Mouse (Mus musculus): ENCODE measurements around the gene Kcnq2.

The Kcnq2 gene

DNA sequence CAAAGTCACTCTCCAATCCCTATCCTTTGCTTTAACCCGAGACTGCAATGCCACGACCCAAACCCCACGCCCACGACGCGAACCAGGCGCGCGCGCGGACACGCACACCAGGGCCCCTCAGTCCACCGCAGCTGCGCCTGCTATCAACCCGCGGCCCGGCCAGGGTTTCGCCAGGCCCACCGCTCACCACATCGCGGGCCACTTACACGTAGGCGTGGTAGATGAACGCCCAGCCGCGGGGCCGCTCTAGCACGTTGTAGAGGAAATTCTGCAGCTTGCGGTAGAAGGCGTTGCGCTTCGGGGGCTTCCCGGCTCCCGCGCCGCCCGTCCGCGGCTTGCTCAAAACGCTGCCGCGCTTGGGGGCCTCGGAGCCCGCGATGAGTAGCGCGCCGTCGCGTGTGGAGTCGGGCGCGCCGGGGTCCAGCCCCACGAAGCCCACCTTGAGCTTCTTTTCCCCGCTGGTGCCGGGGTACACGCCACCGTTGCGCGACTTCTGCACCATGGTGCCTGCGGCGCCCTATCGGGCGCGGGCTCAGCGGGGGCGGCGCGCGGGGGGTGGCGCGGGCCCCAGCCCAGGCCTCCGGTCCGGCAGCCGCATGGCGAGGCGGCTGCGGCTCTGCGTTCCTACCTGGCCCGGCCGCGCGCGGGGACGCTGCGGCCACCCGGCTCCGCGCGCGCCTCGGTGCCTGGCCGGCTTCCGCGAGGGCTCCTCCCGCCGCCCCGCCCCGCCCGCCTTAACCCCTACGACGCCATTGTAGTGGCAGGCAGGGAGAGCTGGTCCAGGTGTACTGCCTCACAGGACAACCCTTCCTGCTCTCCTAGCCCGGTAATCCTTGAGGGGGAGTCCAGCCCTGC, at the start of gene Kcnq2:
Kcnq2 (minus strand) TSS at position 710 of the 855 bp plus-strand sequence.
- no peak for DNase-seq (ENCODE audit: inconsistent age in 2 of 2, low spot score in 1 of 2)

DNA sequence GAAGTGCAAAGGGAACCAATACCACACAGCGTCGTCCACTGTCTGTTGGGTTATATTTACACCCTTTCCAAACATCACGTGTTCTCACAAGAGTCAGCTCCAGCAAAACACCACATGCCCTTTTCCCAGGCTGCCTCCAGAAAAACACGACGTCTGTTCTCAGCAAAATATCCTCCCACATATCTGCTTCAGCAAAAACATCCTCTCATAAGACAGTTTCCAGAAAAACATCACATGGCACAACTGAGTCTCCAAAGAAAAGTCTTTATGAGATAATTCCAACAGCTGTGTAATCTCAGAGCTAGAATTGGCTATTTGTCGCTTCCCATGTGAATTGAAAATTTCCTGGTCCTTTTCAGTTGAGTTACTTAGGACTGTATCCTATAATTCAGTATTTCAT, 45.8 kb upstream of the Kcnq2 start:
- DNase-seq (ENCODE audit: inconsistent age in 2 of 2, low spot score in 1 of 2) = no peak

GRCm38 (mm10) chr2:181178471-181178870, 43.4 kb upstream of the Kcnq2 start:
- no peak for DNase-seq (ENCODE audit: inconsistent age in 2 of 2, low spot score in 1 of 2)

DNA sequence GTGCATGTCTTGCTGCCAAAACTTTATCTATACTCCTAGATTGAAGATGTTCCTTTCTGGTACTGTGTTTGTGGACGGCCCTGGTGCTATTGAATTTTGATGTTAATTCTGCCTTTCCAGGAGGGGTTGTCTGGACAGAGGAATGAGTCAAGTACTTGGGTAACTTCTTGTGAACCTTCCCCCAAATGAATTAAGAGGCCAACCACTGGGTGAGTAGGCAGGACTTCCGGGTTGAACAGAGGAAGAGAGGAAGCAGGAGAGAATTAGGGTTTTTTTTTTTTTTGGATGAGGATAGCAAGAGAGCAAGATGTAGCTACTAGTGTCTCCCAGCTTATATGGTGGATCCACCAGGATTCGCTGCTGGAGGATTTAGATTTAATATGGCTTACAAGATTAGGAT, 42.9 kb upstream of the Kcnq2 start:
- no peak for DNase-seq (ENCODE audit: inconsistent age in 2 of 2, low spot score in 1 of 2)

GRCm38 (mm10) chr2:181174646-181175045, 39.5 kb upstream of the Kcnq2 start:
- no peak for DNase-seq (ENCODE audit: inconsistent age in 2 of 2, low spot score in 1 of 2)

GRCm38 (mm10) chr2:181166469-181166868, 31.4 kb upstream of the Kcnq2 start:
- no peak for DNase-seq (ENCODE audit: inconsistent age in 2 of 2, low spot score in 1 of 2)

GRCm38 (mm10) chr2:181160821-181161220, 25.7 kb upstream of the Kcnq2 start:
- no peak for DNase-seq (ENCODE audit: inconsistent age in 2 of 2, low spot score in 1 of 2)

DNA sequence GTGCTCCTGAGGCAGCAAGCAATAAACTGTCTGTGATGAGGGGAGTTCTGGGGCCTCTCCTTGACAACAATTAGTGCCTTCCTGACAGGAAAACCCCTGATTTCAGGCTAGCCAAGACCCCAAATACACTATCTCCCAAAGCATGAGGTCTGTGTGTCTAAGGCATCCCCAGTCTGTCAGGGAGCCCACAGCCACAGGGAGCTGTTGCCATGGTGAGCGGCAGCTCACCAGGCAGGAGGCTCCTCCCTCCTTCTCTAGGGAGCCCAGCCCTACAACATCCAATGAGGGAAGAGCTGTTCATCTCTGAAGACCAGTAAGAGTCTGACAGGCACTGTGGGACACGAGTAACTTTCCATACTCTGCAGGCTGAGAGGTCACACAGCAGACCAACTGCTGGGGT, 24.7 kb upstream of the Kcnq2 start:
- peak in 1 of 2 experiments; percentile 41 for DNase-seq (ENCODE audit: inconsistent age in 2 of 2, low spot score in 1 of 2)

GRCm38 (mm10) chr2:181159091-181159514, 24.0 kb upstream of the Kcnq2 start:
- no peak for DNase-seq (ENCODE audit: inconsistent age in 2 of 2, low spot score in 1 of 2)

- DNase-seq (ENCODE audit: inconsistent age in 2 of 2, low spot score in 1 of 2) = peak in 1 of 2 experiments; percentile 70
Observed at GRCm38 (mm10) chr2:181158471-181158870, 23.4 kb upstream of the Kcnq2 start.

GRCm38 (mm10) chr2:181157716-181158302, 22.7 kb upstream of the Kcnq2 start:
- DNase-seq (ENCODE audit: inconsistent age in 2 of 2, low spot score in 1 of 2) = peak in 1 of 2 experiments; percentile 54

- no peak for DNase-seq (ENCODE audit: inconsistent age in 2 of 2, low spot score in 1 of 2)
Observed at GRCm38 (mm10) chr2:181157180-181157579, 22.1 kb upstream of the Kcnq2 start.

DNA sequence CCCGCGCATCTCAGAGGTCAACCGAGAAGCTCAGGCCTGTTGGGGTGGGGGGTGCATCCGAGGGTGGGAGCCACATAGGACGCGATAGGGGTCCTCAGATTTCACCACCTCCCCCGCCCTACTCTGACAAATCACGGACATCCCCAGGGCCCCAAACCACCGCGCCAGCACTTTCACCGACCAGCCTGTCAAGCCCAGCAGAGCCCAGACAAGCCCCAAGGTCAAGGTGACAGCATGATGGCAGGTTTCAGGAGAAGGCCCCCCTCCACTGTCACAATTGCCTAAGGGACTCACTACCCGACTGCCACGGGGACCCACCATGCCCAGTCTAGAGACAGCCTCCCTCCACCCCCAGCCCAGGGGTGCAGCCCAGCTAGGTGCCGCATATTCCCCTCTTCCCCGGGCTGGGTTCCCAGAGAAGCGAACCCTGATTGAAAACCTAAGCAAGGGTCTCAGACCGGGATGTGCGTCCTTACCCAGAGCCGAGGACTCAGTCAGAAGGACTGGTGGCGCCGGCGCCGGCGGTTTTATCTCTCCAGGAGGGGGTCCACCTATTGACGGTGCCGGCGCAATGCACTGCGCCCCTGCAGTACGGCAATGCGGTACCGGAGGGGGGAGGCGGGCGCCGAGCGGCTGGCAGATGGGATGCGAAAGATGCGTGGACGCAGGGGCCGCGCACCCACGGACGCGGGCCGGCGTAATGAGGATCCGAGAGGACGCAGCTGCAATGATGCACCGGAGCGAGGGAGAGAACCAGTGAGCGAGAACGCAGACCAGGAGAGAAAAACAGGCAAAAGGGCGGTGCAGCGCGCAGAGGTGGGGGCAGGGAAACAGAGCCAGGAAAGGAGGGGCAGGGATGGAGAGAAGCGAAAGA, 21.4 kb upstream of the Kcnq2 start, which contains the start of gene Eef1a2:
Eef1a2 (minus strand) TSS at position 767 of the 874 bp plus-strand sequence.
- peak in 1 of 2 experiments; percentile 63 for DNase-seq (ENCODE audit: inconsistent age in 2 of 2, low spot score in 1 of 2)

GRCm38 (mm10) chr2:181155801-181156200, 20.7 kb upstream of the Kcnq2 start:
- peak in 1 of 2 experiments; percentile 64 for DNase-seq (ENCODE audit: inconsistent age in 2 of 2, low spot score in 1 of 2)

GRCm38 (mm10) chr2:181154831-181155415, 19.8 kb upstream of the Kcnq2 start:
- peak in 1 of 2 experiments; percentile 70 for DNase-seq (ENCODE audit: inconsistent age in 2 of 2, low spot score in 1 of 2)

- DNase-seq (ENCODE audit: inconsistent age in 2 of 2, low spot score in 1 of 2) = no peak
Observed at GRCm38 (mm10) chr2:181154361-181154760, 19.3 kb upstream of the Kcnq2 start.

DNA sequence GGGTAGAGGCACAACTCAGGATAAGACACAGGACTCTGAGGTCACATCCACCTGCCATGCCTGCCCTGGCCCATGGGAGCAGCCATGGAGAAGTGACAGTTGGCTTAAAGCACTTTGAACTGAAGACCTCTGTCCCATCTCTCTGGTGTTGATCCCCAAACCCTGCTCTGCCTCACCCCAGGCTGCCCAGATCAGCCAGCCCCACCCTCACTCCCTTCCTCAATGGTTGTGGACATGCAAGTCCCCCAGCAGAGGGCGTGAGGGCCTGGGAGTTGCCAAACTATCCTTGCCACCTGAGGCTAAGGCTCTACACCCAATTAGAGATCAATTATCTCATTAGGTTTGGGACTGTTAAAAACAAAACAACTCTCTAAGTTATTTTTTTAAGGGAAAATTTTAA, 18.7 kb upstream of the Kcnq2 start:
- peak in 1 of 2 experiments; percentile 50 for DNase-seq (ENCODE audit: inconsistent age in 2 of 2, low spot score in 1 of 2)

DNA sequence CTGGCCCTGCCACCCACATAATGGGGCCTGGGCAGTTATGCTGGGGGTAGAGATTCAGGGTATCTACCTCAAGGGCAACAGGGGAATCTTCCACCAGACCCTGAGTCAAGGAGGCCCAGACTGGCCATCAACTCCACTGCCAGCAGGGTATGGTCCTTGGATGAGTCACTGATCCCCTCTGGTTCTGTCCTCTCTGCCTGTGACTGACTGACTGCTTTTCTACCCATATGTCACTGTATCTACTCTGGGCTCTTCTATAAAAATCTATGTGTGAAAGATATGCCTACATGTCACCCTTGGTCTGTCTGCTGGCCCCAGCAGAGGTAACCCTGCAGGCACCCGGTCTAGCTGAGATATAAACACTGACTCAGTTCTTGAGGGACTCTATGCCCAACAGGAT, 18.0 kb upstream of the Kcnq2 start:
- DNase-seq (ENCODE audit: inconsistent age in 2 of 2, low spot score in 1 of 2) = no peak

DNA sequence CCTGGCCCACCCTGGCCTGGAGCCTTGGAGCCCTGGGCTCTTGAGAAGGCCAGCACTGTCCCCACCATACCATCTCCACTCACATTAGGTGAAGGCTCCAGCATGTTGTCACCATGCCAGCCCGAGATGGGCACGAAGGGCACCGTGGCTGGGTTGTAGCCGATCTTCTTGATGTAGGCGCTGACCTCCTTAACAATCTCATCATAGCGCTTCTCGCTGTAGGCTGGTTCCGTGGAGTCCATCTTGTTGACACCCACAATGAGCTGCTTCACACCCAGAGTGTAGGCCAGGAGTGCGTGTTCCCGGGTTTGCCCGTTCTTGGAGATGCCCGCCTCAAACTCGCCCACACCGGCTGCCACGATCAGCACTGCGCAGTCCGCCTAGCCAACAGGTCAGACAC, 17.6 kb upstream of the Kcnq2 start:
- no peak for DNase-seq (ENCODE audit: inconsistent age in 2 of 2, low spot score in 1 of 2)

GRCm38 (mm10) chr2:181150281-181150680, 15.2 kb upstream of the Kcnq2 start:
- DNase-seq (ENCODE audit: inconsistent age in 2 of 2, low spot score in 1 of 2) = no peak

Measured in adrenal gland, adult (tissue).